Mouse (Mus musculus) spleen, postnatal 14 days (tissue): ENCODE data around the gene Fermt3.
"Not testable (repeated sequence)": the region's sequence is repeated elsewhere in the genome, so short reads cannot be mapped to it uniquely, and the experiment has no call there.

Experiments
- DNase-seq, 2 experiments: peaks; one replicate each; pipeline ENCODE4 v3.0.0; 2021 to 2022; ENCODE audit warnings: low spot score in 2 of 2

Gene Fermt3

GRCm38 (mm10) chr19:7019191-7019590 is at the start of gene Fermt3:
Fermt3 (minus strand) TSS chr19:7019469.
- DNase-seq: peak; percentile 57 to 71

GRCm38 (mm10) chr19:7068136-7068535 is 48.9 kb upstream of the Fermt3 start:
- peak; percentile 60 to 78 for DNase-seq

DNA sequence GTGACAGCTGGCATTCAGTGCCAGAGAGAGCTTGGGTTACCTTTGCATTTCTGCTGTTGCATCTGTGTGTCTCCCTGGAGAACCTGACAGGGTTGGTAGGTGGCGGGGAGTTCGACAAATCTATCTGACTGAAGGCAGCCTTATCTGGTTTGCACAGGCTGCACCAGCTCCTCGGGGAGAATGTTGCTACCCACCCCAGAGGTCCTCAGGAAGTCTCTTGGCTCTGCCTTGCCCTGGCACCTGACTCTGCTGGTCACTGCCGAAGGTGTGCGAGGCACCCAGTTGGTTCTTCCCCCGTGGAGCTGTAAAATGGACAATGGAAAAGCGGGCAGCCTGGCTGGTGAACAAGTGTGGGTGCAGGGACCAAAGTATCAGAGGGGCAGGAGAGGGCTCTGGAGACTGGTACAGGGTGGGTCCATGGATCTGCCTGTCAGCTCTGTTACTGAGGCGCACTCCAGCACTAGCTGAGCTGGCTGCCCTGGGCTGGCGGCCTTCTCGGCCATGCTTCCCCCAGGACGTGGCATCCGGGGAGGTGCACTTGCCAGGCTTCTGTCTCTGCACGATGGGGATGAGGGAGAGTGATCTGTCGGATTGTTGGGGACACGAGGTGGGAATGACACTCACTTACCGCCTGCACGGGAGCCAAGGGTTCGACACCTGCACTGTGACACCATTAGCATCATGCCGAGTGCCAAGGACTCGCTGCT is 48.2 kb upstream of the Fermt3 start:
- no peak for DNase-seq

DNA sequence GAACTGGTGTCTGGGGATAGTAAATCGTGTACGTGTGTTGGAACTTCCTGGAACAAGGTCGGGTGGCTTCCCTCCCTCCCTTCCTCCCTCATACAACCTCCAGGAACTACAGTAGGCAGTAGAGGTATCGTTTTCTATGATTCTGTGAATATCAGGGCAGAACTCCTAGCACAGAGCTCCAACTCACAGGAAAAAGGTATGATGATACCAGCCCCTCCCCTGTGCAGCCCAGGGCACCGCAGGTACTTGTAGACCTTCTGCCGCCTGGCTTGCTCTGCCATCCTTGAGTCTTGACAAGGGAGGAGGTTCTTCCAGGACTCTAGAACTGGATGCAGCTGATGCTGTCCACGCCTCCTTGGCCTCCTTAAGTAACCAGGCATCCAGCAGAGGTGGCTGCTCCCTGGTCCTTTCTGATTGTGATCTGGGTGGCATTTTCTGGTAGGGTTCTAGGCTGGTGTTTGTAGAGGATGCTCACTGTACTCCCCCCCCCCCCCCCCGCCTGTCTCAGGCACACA is 47.6 kb upstream of the Fermt3 start:
- no peak for DNase-seq

GRCm38 (mm10) chr19:7066034-7066827 is 47.0 kb upstream of the Fermt3 start:
- DNase-seq: peak in 1 of 2 experiments; percentile 23

DNA sequence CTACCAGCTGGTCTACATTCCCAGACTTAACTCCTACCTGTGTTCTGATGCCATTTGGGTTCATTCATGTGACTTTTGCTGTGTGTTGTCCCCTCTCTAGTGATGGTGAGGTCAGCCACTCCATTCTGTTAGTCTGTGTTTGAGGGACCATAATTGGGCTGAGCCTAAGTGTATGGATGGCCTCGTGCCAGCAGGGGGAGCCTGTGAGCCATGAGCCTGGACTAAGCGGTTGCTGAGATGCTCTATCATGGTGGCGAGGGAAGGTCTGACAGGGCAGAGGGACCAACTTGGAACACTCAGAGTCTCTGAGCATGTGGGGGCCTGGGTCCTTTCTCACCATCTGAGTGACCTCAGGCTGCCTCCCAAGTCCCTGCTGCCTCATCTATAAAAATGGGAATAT is 45.3 kb upstream of the Fermt3 start:
- peak; percentile 63 to 82 for DNase-seq

- no peak for DNase-seq
Observed at GRCm38 (mm10) chr19:7062916-7063315, 43.6 kb upstream of the Fermt3 start.

- DNase-seq: no peak
Observed at GRCm38 (mm10) chr19:7062110-7062509, 42.8 kb upstream of the Fermt3 start.

DNA sequence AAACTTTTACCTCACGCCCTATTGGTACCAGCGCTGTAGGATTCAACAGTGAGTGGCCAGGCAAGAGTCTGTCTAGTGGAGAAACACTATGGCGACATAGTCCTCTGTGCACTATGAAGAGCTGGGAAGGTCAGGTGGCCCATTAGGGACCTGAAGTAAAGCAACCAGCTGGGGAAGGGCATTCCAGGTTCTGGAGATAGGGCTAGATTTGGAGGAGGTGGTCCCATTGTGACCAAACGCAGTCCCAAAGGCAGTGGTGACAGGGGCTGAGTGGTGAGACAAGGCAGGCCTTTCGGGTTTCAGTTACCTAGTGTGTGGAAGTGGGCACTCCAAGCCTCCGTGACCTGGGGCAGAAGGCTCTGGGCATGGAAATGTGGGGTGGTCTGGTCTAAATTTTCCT is 39.3 kb upstream of the Fermt3 start:
- DNase-seq: no peak

- DNase-seq: peak; percentile 58 to 65
Observed at GRCm38 (mm10) chr19:7057722-7058207, 38.5 kb upstream of the Fermt3 start.

DNA sequence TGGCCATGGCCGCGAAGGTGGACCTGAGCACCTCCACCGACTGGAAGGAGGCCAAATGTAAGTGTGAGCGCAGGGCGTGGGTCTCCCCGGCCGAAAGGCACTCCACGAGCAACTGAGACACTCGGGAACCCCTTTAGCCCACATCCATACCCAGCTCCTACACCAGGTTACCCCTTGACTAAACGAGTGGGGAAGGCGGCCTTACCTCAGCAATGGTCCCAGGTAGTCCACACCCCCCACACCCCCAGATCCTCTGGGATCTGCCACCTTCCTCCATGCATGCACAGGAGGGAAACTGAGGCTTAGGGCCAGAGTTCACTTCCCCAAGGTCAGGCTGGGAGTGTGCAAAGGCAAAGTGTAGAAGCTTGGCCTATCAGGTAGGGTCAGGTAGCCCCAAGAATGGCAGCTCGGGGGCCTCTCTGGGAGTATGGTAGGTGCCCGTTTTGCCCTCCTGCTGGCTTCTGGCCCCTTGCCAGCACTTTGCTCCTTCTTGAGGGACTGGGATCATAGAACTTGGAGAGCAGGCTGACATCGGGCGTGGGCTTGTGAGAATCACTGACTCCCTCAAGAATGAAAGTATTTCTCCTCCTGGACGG is 38.0 kb upstream of the Fermt3 start:
- no peak for DNase-seq

GRCm38 (mm10) chr19:7056248-7057087 is 37.2 kb upstream of the Fermt3 start, which contains the start of gene Macrod1:
Macrod1 (plus strand) TSS chr19:7056810.
- peak; percentile 54 to 70 for DNase-seq

DNA sequence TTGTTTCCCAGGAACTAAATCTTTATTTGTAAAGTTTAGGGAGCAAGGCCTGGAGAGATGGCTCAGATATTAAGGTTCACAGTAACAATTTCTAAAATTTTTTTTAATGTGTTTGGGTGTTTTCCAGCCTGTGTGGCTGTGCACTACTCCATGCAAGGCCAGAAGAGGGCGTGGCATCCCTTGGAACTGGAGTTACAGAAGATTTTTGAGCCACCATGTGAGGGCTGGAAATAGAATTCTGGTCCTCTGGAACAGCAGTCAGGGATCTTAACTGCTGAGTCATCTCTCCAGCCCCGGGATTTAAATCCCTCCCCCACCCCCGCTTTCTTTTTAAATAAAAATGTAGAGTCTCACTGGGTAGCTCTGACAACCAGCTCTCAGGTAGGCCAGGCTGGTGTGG is 35.9 kb upstream of the Fermt3 start:
- no peak for DNase-seq

DNA sequence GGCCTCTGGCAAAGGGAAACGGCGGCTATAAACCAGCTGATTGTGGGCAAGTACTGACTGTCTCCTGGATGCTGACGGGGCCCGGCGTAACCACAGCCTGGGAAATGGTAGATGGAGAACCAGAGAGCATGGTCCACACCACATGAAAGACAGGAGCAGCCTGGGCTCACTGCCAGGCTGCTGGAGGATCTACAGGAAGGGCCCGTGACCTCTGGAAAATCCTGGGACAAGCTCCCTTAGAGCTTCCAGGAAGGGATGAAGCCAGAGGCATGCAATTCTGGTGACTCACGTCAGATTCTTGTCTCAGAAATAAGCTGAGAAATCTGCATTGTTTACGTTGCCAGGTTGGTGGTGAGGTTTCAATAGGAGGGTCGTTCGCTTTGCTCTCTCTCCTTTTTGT is 35.5 kb upstream of the Fermt3 start:
- DNase-seq: no peak

DNA sequence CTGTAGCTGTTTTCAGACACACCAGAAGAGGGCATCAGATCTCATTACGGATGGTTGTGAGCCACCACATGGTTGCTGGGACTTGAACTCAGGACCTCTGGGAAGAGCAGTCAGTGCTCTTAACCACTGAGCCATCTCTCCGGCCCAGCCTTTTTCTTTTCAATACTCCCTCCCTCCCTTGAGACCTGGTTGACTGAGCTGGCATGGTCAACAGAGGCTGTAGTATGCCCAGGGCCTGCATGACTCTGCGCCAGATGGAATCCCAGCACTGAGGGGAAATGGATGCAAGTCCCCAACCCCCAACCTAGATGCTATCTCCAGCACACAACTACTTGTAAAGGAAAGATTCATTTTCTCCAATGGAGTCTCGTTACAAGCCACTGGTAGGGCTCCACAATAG is 34.1 kb upstream of the Fermt3 start:
- not testable (repeated sequence) for DNase-seq

GRCm38 (mm10) chr19:7044706-7045105 is 25.4 kb upstream of the Fermt3 start:
- no peak for DNase-seq

DNA sequence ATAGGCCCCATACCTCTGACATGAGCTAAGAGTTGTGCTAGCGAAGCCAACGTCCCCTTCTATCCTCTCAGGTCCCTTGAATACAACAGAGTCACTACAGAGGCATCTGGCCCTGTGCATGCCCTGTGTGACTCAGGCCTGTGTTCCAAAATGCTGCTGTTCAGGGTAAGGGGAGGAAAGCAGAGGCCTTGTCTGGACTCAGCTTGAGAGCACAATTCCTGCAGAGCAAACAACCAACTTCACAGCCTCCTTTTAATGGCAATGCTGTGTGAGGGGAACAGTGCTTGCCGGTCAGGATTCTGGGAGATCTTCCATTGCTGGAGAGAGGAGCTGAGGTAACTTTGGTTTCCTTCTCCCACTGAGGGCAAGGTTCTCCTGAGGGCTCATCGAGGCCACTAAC is 25.0 kb upstream of the Fermt3 start:
- DNase-seq: no peak

DNA sequence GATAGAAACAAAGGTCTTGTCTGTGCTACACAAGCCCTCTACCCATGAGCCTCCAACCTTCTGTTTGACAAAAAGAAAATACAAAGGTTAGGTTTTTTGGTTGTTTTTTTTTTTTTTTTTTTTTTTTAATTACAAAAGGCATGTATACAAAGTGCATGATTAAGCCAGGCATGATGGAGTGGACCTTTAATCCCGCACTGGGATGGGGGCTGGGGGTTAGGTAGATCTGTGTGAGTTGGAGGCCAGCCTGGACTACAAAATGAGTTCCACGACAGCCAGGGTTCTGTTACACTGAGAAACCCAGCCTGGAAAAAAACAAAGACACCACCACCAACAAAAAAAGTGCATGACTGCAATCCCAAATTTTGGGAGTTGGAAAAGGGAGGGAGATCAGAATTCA is 21.9 kb upstream of the Fermt3 start:
- DNase-seq: no peak

GRCm38 (mm10) chr19:7040637-7041130 is 21.4 kb upstream of the Fermt3 start:
- DNase-seq: no peak

GRCm38 (mm10) chr19:7039841-7040636 is 20.8 kb upstream of the Fermt3 start, which contains the start of gene Stip1:
Stip1 (minus strand) TSS chr19:7039967.
- peak; percentile 96 to 97 for DNase-seq
